Mouse (Mus musculus) forebrain, embryonic 10.5 days (tissue): ENCODE results near the gene Trex1. TPM values are rescaled to one million over a fixed set of nuclear protein-coding genes. Genes with fewer than 3 reads are reported as not detected.
A peak's percentile ranks its signal among the peaks of the same experiment; 100 is the strongest.

Experiments used
- DNase-seq: peaks from one replicate; pipeline ENCODE4 v3.0.0-alpha.2; 2017; ENCODE audit warnings: low spot score; ENCODE audit errors: extremely low spot score
- H3K27ac ChIP-seq: fragments of 300-500 bp; sonication (generic); 2 replicates; pipeline ENCODE4 v1.5.1; 2016; ENCODE audit warnings: mild to moderate bottlenecking
- H3K27me3 ChIP-seq: fragments of 300-500 bp; sonication (generic); 2 replicates; pipeline ENCODE4 v1.6.1; 2016; ENCODE audit warnings: mild to moderate bottlenecking; ENCODE audit not compliant: poor library complexity, severe bottlenecking
- H3K36me3 ChIP-seq: fragments of 300-500 bp; sonication (generic); replicated peaks from 2 replicates; pipeline ENCODE4 v1.6.1; 2016; ENCODE audit warnings: mild to moderate bottlenecking, moderate library complexity
- H3K4me1 ChIP-seq: fragments of 300-500 bp; sonication (generic); 2 replicates; pipeline ENCODE4 v1.6.1; 2016
- H3K4me3 ChIP-seq: fragments of 300-500 bp; sonication (generic); 2 replicates; pipeline ENCODE4 v1.5.1; 2016; ENCODE audit warnings: mild to moderate bottlenecking, moderate library complexity
- H3K9me3 ChIP-seq: fragments of 300-500 bp; sonication (generic); 2 replicates; pipeline ENCODE4 v1.6.1; 2016; ENCODE audit warnings: mild to moderate bottlenecking, moderate library complexity
- WGBS: fragments of 180-500 bp; shearing (Covaris S2); methylation state at CpG from one replicate; pipeline ENCODE4 v1.1.7; 2016; 5-methylcytosine and 5-hydroxymethylcytosine counted together
- polyA plus RNA-seq: library from polyadenylated mRNA; unstranded; fragments of >200 nt; fragmentation: Nextera tagmentation; extraction: Ambion mirVana; gene quantifications from 2 replicates; pipeline ENCODE4 v1.2.1, GENCODE M21; 2016

Gene Trex1
- polyA plus RNA-seq, 1 experiment from 2014 or later = 7.6 TPM

DNA sequence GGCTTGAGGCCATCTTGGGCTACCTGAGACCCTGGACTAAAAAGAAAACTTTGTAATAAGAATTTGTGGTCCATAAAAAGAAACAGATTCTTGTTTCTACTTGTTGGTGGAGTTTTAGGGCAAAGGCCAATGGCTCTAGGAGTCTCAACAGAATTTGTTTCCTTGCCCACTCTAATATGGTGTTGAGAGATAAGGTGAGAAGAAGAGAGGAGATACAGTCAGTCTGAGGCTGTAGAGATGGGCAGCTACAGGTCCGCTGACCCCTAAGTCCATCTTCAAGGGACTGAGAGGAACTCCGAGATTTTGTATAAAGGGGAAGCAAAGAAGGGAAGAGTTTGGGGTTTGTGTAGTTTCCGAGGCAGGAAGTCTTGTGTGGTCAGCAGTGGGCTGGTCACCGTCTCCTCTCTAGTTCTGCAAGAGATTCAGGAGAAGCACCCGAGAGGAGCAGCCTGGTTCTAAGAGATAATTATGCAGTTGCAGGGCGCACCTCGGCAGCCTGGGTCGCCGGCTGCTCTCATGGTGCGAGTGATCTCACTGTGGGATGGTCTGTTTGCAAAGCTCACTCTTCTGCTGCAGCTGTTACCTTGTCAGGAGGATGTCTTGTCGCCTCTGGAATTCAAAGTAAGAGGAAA, 42.4 kb downstream of the Trex1 start:
- WGBS = 78% methylated on average over 11 of the region's 11 CpGs
- Histone ChIP-seq H3K27ac (no peak overlapping the region), H3K36me3 (no peaks in the 10 kb centered on the region), H3K4me1 (no peaks in the 10 kb centered on the region), H3K4me3 (no peak overlapping the region), H3K27me3 (no peaks in the 10 kb centered on the region), H3K9me3 (no peaks in the 10 kb centered on the region)
- no peak for DNase-seq

DNA sequence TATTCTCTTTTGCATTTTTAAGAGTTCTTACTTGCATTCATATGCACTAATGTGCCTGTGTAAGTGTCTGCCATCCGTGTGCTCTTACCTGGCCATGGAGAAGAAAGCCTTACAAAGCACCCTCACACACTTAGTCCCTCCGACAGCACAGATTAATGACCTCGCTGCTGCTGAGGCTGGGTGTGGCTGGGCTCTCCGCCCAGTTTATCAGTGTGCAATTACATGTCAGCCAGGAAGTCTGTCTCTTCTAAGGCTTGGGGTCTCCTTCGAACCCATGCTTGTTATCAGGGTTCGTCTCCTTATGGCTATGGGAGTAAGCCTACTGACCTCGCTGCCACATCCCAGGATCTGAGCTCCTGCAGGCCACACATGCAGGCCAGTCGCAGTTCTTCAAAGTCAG, 44.1 kb downstream of the Trex1 start:
- H3K9me3 ChIP-seq = no peaks in the 10 kb centered on the region
- no peaks in the 10 kb centered on the region for H3K27me3 ChIP-seq
- no peak overlapping the region for H3K4me3 ChIP-seq
- H3K27ac ChIP-seq = no peak overlapping the region
- WGBS = 80% methylated on average over 8 of the region's 8 CpGs
- H3K36me3 ChIP-seq = no peaks in the 10 kb centered on the region
- no peaks in the 10 kb centered on the region for H3K4me1 ChIP-seq
- DNase-seq = no peak

DNA sequence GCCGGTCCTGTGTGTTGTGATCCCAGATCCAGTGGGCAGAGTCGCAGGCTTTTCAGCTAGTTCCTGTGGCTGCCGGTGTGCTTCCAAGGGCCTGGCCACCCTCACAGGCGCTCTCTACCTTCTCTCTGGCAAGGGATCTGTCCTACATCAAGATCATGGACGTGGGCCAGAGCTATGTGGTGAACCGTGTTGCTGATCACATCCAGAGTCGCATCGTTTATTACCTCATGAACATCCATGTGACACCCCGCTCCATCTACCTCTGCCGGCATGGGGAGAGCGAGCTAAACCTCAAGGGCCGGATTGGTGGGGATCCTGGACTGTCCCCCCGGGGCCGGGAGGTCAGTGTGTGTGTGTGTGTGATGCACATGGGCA, 49.2 kb downstream of the Trex1 start:
- no peak overlapping the region for H3K4me3 ChIP-seq
- H3K4me1 ChIP-seq = peaks cover 16% of the 10 kb centered on the region
- no peaks in the 10 kb centered on the region for H3K27me3 ChIP-seq
- H3K36me3 ChIP-seq = peaks cover 2% of the 10 kb centered on the region; the same call in 1 of the 2 replicates
- DNase-seq = no peak
- no peaks in the 10 kb centered on the region for H3K9me3 ChIP-seq
- H3K27ac ChIP-seq = no peak overlapping the region
- 91% methylated on average over 14 of the region's 14 CpGs for WGBS

DNA sequence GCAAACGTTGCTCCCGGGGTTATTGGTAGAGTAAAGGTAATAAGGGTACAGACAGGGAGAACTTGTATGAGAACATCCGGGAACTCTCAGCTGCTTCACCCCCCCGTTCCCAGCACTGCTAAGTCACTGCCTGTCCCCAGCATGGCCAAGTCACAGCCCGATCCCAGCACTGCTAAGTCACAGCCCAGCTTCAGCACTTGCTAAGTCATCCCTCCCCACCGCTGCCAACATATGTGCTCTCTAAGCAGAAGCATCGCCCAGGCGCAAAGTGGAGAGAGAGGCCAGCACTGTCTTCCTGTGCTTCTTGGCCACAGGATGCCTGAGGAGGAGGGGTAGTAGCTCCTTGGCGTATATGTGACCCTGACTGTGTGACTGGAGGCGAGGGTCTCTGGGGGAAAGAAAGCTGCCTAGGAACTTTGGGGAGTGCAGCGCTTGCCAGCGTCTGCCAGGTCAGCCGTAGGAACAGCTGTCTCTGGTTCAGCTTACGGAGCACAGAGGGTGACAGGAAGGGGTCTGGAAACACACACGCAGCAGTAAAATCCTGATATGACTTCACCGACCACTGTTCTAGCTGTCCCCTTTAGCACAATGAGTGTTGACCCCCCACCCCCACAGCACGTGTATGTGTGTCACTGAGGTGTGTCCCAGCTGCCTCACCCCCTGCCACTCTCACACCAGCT, 49.8 kb downstream of the Trex1 start:
- Histone ChIP-seq H3K4me3 (no peak overlapping the region), H3K27ac (no peak overlapping the region), H3K4me1 (peaks cover 16% of the 10 kb centered on the region), H3K9me3 (no peaks in the 10 kb centered on the region), H3K36me3 (peaks cover 2% of the 10 kb centered on the region; the same call in 1 of the 2 replicates), H3K27me3 (no peaks in the 10 kb centered on the region)
- WGBS = 71% methylated on average over 17 of the region's 17 CpGs
- DNase-seq = no peak

DNA sequence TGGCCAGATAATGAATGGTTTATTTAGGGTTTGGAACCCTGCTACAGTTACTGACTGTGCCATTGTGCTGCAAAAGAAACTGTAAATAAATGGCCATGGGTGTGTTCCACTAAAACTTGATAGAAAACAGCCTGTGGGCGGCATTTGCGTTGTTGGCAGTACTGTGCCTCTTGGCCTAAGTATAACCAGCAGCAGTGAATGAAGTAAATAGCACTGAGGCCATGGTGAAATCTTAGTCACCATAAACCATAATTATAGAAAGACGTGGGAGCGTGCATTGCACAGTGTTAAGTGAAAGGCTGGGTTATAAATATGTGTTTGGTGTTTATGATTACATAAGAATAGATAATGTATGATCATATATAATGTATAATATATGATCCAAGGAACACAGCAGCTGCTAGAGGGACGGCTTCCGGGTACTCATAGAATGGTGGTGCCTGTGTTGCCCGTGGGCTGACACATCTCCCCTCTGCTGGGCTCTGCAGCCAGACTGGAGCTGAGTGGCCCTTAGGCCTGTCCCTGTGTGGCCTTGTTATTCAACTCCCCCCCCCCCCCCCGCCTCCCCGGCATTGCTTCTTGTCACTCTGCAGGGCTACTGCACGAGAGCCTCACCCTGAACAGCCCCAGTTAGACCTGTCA, 50.4 kb downstream of the Trex1 start:
- Histone ChIP-seq H3K27ac (no peak overlapping the region), H3K9me3 (no peaks in the 10 kb centered on the region), H3K36me3 (peaks cover 2% of the 10 kb centered on the region; the same call in 1 of the 2 replicates), H3K4me3 (no peak overlapping the region), H3K4me1 (peaks cover 16% of the 10 kb centered on the region), H3K27me3 (no peaks in the 10 kb centered on the region)
- no peak for DNase-seq
- WGBS = 73% methylated on average over 10 of the region's 10 CpGs

DNA sequence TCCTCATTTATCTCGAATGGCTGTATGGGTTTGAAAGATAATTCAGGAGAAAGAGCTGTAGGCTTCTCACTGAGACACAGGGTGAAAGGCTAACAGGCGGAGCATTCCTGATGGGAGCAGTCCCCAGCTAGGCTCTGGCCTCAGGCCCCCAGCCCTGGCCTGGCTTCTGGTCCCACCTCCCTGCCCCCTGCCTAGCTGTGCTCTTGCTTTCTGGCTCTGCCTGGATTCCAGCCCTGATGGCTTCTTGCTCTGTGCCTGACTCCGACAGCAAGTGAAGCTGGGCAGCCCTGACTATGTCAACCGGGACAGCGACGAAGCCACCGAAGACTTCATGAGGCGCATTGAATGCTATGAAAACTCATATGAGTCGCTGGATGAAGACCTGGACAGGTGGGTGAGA, 51.5 kb downstream of the Trex1 start:
- 80% methylated on average over 9 of the region's 9 CpGs for WGBS
- no peak for DNase-seq
- peaks cover 16% of the 10 kb centered on the region for H3K4me1 ChIP-seq
- H3K36me3 ChIP-seq = peaks cover 2% of the 10 kb centered on the region; the same call in 1 of the 2 replicates
- no peaks in the 10 kb centered on the region for H3K9me3 ChIP-seq
- H3K27ac ChIP-seq = peak overlapping the region; percentile 58
- no peak overlapping the region for H3K4me3 ChIP-seq
- no peaks in the 10 kb centered on the region for H3K27me3 ChIP-seq

Other genes with a start within 250 kb of the Trex1 start
- gene Celsr3, start 233.4 kb downstream of the Trex1 start, polyA plus RNA-seq = 1.5 and 2.1 TPM in 2 replicates
- gene Slc26a6, start 206.5 kb downstream of the Trex1 start, polyA plus RNA-seq = 11.5 and 11.6 TPM in 2 replicates
- gene Tmem89, start 145.1 kb downstream of the Trex1 start, polyA plus RNA-seq = not detected in 2 replicates
- 468 and 481 TPM in 2 replicates for gene Uqcrc1, start 123.1 kb downstream of the Trex1 start, polyA plus RNA-seq
- 1.5 and 2.3 TPM in 2 replicates for gene Col7a1, start 106.1 kb downstream of the Trex1 start, polyA plus RNA-seq
- gene Ucn2, start 73.7 kb downstream of the Trex1 start, polyA plus RNA-seq = not detected in 2 replicates
- 10.5 and 12.4 TPM in 2 replicates for gene Pfkfb4, start 68.0 kb downstream of the Trex1 start, polyA plus RNA-seq
- gene Shisa5, start 21.2 kb downstream of the Trex1 start, polyA plus RNA-seq = 29.7 and 31.5 TPM in 2 replicates
- gene Atrip, start 14.4 kb upstream of the Trex1 start, polyA plus RNA-seq = 34.9 and 35.0 TPM in 2 replicates
- 13.3 and 14.7 TPM in 2 replicates for gene Ccdc51, start 22.8 kb upstream of the Trex1 start, polyA plus RNA-seq
- 793 and 804 TPM in 2 replicates for gene Tma7, start 22.9 kb upstream of the Trex1 start, polyA plus RNA-seq
- 27.0 and 28.9 TPM in 2 replicates for gene Plxnb1, start 35.7 kb upstream of the Trex1 start, polyA plus RNA-seq
- gene Fbxw21, start 102.3 kb upstream of the Trex1 start, polyA plus RNA-seq = not detected in 2 replicates
- not detected in 2 replicates for gene Fbxw13, start 136.2 kb upstream of the Trex1 start, polyA plus RNA-seq
- gene Fbxw20, start 175.0 kb upstream of the Trex1 start, polyA plus RNA-seq = not detected in 2 replicates
- not detected in 2 replicates for gene Fbxw14, start 227.9 kb upstream of the Trex1 start, polyA plus RNA-seq